Mouse (Mus musculus) retina, postnatal 1 day (tissue): ENCODE data around the gene Myh14.

ENCODE experiments used
- DNase-seq: peaks from one replicate; pipeline ENCODE4 v3.0.0-alpha.2; 2012

The Myh14 gene

GRCm38 (mm10) chr7:44628402-44629034 lies 42.1 kb downstream of the Myh14 start:
- DNase-seq: no peak

- no peak for DNase-seq
Observed at GRCm38 (mm10) chr7:44626966-44627365, 43.7 kb downstream of the Myh14 start.

GRCm38 (mm10) chr7:44626068-44626385 lies 44.6 kb downstream of the Myh14 start:
- DNase-seq: no peak

GRCm38 (mm10) chr7:44625241-44626067 lies 45.2 kb downstream of the Myh14 start:
- no peak for DNase-seq

- no peak for DNase-seq
Observed at GRCm38 (mm10) chr7:44624828-44625227, 45.8 kb downstream of the Myh14 start.

- DNase-seq: no peak
Observed at GRCm38 (mm10) chr7:44624543-44624826, 46.2 kb downstream of the Myh14 start.

- no peak for DNase-seq
Observed at GRCm38 (mm10) chr7:44623714-44624542, 46.7 kb downstream of the Myh14 start.

GRCm38 (mm10) chr7:44617059-44617458 lies 53.6 kb downstream of the Myh14 start:
- no peak for DNase-seq

- DNase-seq: no peak
Observed at GRCm38 (mm10) chr7:44615987-44616386, 54.7 kb downstream of the Myh14 start.

- no peak for DNase-seq
Observed at GRCm38 (mm10) chr7:44615309-44615708, 55.3 kb downstream of the Myh14 start.

GRCm38 (mm10) chr7:44614041-44614688 lies 56.5 kb downstream of the Myh14 start:
- peak; percentile 36 for DNase-seq

- no peak for DNase-seq
Observed at GRCm38 (mm10) chr7:44612192-44612591, 58.5 kb downstream of the Myh14 start.

- no peak for DNase-seq
Observed at GRCm38 (mm10) chr7:44606171-44606901, 64.3 kb downstream of the Myh14 start.

GRCm38 (mm10) chr7:44605436-44605835 lies 65.2 kb downstream of the Myh14 start:
- no peak for DNase-seq

- DNase-seq: no peak
Observed at GRCm38 (mm10) chr7:44604619-44605018, 66.0 kb downstream of the Myh14 start.

GRCm38 (mm10) chr7:44604139-44604606 lies 66.5 kb downstream of the Myh14 start:
- peak; percentile 79 for DNase-seq

GRCm38 (mm10) chr7:44603186-44603855 lies 67.3 kb downstream of the Myh14 start:
- DNase-seq: no peak

- DNase-seq: peak; percentile 68
Observed at GRCm38 (mm10) chr7:44602443-44602842, 68.2 kb downstream of the Myh14 start.

GRCm38 (mm10) chr7:44601646-44602045 lies 69.0 kb downstream of the Myh14 start:
- DNase-seq: no peak

- no peak for DNase-seq
Observed at GRCm38 (mm10) chr7:44600691-44601262, 69.9 kb downstream of the Myh14 start.

GRCm38 (mm10) chr7:44598336-44598735 lies 72.3 kb downstream of the Myh14 start:
- DNase-seq: no peak

- DNase-seq: no peak
Observed at GRCm38 (mm10) chr7:44597666-44598065, 73.0 kb downstream of the Myh14 start.
